Mouse (Mus musculus): ENCODE results near the gene Top2a. TPM values are rescaled to one million over a fixed set of nuclear protein-coding genes. Genes with fewer than 3 reads are reported as not detected.

Top2a gene
- polyA plus RNA-seq, 1 experiment: 59.2 TPM

DNA sequence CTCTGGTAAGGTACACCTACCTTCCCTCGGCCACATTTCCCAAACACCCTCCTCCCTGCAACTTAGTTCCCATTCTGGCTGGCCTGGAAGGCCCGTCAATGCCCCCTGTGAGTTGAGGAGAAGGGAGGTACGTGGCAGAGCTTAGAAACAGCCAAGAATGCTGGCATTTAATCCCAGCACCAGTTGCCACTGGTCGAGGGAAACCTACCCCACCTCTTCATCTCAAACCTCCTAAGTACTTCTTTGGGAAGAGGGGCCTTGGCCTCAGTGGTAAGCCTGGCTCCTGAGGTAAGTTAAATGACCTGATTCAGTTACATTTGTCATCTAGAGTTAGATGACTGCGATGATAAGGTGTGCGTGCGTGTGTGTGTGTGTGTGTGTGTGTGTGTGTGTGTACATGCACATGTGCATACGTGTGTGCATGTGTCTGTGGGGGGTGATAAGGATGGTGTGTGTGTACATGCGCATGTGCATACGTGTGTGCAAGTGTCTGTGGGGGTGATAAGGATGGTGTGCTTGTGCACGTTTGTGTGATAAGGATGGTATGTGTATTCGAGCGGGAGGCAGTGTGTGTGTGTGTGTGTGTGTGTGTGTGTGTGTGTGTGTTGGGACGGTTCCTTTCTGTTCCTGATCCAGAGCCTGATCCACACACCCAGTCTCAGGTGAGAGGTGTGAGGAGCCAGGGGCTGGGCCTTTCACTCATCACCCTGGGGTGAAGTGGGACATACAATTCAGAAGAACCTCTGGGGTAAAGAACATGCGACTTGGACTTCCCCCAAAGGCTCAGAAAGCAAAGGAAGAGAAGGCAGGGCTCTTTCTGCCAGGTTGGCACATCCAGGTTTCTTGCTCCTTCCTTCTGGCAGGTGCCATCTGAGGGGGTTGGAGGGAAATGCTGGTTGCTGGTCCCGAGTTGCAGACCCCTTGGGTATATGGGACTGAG, 18.1 kb upstream of the Top2a start:
- peak overlapping the region; percentile 40 for H3K4me3 ChIP-seq (ENCODE audit: control insufficient read depth, insufficient read depth, low read length)
- TF ChIP-seq POLR2A (IDR thresholded peaks at IDR 0.05; ENCODE audit: control insufficient read depth, extremely low read depth, insufficient read depth, low read length, poor library complexity) (no peak), CTCF (IDR thresholded peaks at IDR 0.05; ENCODE audit: borderline replicate concordance, control insufficient read depth, extremely low read depth, insufficient read depth, low read length, poor library complexity) (no peak)
- no peak for DNase-seq
- no peaks in the 10 kb centered on the region for H3K36me3 ChIP-seq (ENCODE audit: control insufficient read depth, insufficient read depth, low read length)
- WGBS: 25% methylated on average over 16 of the region's 16 CpGs
- H3K27ac ChIP-seq (ENCODE audit: control insufficient read depth, insufficient read depth, low read length): no peak overlapping the region
- H3K4me1 ChIP-seq (replicated peaks; ENCODE audit: control insufficient read depth, insufficient read depth, low read length): peaks cover 31% of the 10 kb centered on the region
- peaks cover 18% of the 10 kb centered on the region; the same call in 1 of the 2 replicates for H3K27me3 ChIP-seq (ENCODE audit: control insufficient read depth, insufficient read depth, low read length)

DNA sequence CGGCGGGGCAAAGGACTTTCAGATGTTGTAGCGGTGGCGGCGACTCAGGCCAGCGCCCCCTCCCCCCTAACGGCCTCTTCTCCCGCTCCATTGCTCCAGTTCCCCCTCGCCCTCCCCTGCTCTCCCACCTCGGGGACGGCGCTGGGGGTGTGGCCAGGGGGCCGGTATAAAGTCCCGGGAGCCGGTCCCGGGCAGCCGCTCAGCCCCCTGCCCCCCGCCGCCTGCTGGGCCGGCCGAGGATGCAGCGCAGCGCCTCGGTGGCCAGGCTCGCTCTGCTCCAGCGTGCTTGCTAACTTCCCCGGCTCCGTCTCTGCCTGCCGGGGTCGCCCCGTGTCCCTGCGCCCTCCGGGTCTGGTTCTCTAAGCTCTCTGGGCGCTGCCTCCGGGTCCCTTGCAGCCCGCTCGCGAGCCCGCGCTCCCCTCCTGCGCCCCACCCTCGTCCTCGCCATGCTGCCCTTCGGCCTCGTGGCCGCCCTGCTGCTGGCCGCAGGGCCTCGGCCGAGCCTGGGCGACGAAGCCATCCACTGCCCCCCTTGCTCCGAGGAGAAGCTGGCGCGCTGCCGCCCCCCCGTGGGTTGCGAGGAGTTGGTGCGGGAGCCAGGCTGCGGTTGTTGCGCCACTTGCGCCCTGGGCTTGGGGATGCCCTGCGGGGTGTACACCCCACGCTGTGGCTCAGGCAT, 17.2 kb upstream of the Top2a start, which contains the start of gene Igfbp4:
TSS of gene Igfbp4 (plus strand) at position 194 of the 679 bp plus-strand sequence.
- peaks cover 31% of the 10 kb centered on the region for H3K4me1 ChIP-seq (replicated peaks; ENCODE audit: control insufficient read depth, insufficient read depth, low read length)
- no peaks in the 10 kb centered on the region for H3K36me3 ChIP-seq (ENCODE audit: control insufficient read depth, insufficient read depth, low read length)
- peak; percentile 28 for DNase-seq
- H3K27ac ChIP-seq (ENCODE audit: control insufficient read depth, insufficient read depth, low read length): no peak within 1 kb of the TSS
- under 1% methylated on average over 60 of the region's 63 CpGs for WGBS
- no peak; the same call in 1 of the 2 replicates for TF ChIP-seq CTCF (IDR thresholded peaks at IDR 0.05; ENCODE audit: borderline replicate concordance, control insufficient read depth, extremely low read depth, insufficient read depth, low read length, poor library complexity)
- no peak for TF ChIP-seq POLR2A (IDR thresholded peaks at IDR 0.05; ENCODE audit: control insufficient read depth, extremely low read depth, insufficient read depth, low read length, poor library complexity)
- peaks cover 18% of the 10 kb centered on the region; the same call in 1 of the 2 replicates for H3K27me3 ChIP-seq (ENCODE audit: control insufficient read depth, insufficient read depth, low read length)
- peak within 1 kb of the TSS; percentile 40 for H3K4me3 ChIP-seq (ENCODE audit: control insufficient read depth, insufficient read depth, low read length)

DNA sequence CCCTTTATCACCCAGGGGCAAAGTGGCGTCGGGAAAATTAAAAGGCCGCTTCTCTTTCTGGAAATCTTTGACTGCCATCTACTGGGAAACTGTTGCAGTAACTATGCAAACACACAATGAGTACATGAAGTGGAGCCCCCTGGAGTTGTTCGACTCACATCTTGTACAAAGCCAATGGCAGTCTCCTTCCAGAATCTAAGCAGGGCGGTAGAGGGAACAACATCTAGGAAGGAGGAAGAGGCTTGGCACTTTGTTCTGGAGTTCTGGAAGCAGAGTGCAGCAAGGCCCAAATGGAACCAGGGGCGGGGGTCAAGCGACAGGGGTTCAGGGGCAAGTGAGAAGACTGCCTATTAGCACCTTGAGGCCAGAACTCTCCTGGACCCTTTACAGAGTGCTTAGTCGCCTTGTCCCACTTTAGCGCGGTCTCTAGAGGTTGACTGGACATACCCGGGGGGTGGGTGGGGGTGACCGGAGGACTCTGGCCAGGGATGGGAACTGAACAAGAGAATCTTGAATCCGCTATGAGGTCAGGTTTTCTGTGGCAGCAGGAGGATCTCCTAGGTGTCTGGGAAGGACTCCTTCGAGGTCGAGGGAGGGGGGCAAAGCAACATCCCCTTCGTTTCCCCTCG, 16.5 kb upstream of the Top2a start:
- Histone ChIP-seq H3K36me3 (ENCODE audit: control insufficient read depth, insufficient read depth, low read length) (no peaks in the 10 kb centered on the region), H3K4me3 (ENCODE audit: control insufficient read depth, insufficient read depth, low read length) (peak overlapping the region; percentile 40), H3K27me3 (ENCODE audit: control insufficient read depth, insufficient read depth, low read length) (peaks cover 18% of the 10 kb centered on the region; the same call in 1 of the 2 replicates), H3K4me1 (replicated peaks; ENCODE audit: control insufficient read depth, insufficient read depth, low read length) (peaks cover 31% of the 10 kb centered on the region), H3K27ac (ENCODE audit: control insufficient read depth, insufficient read depth, low read length) (no peak overlapping the region)
- 2% methylated on average over 17 of the region's 17 CpGs for WGBS
- DNase-seq: no peak
- TF ChIP-seq CTCF (IDR thresholded peaks at IDR 0.05; ENCODE audit: borderline replicate concordance, control insufficient read depth, extremely low read depth, insufficient read depth, low read length, poor library complexity) (no peak), POLR2A (IDR thresholded peaks at IDR 0.05; ENCODE audit: control insufficient read depth, extremely low read depth, insufficient read depth, low read length, poor library complexity) (no peak)

GRCm38 (mm10) chr11:99039782-99040181, 15.8 kb upstream of the Top2a start:
- H3K4me1 ChIP-seq (replicated peaks; ENCODE audit: control insufficient read depth, insufficient read depth, low read length): peaks cover 31% of the 10 kb centered on the region
- under 1% methylated on average over 15 of the region's 15 CpGs for WGBS
- H3K27ac ChIP-seq (ENCODE audit: control insufficient read depth, insufficient read depth, low read length): no peak overlapping the region
- no peaks in the 10 kb centered on the region for H3K36me3 ChIP-seq (ENCODE audit: control insufficient read depth, insufficient read depth, low read length)
- TF ChIP-seq POLR2A (IDR thresholded peaks at IDR 0.05; ENCODE audit: control insufficient read depth, extremely low read depth, insufficient read depth, low read length, poor library complexity) (no peak), CTCF (IDR thresholded peaks at IDR 0.05; ENCODE audit: borderline replicate concordance, control insufficient read depth, extremely low read depth, insufficient read depth, low read length, poor library complexity) (no peak; the same call in 1 of the 2 replicates)
- DNase-seq: peak; percentile 79
- peaks cover 18% of the 10 kb centered on the region; the same call in 1 of the 2 replicates for H3K27me3 ChIP-seq (ENCODE audit: control insufficient read depth, insufficient read depth, low read length)
- H3K4me3 ChIP-seq (ENCODE audit: control insufficient read depth, insufficient read depth, low read length): 0 out of 2 replicates have a peak overlapping the region, but pooled peaks have one; percentile 18

DNA sequence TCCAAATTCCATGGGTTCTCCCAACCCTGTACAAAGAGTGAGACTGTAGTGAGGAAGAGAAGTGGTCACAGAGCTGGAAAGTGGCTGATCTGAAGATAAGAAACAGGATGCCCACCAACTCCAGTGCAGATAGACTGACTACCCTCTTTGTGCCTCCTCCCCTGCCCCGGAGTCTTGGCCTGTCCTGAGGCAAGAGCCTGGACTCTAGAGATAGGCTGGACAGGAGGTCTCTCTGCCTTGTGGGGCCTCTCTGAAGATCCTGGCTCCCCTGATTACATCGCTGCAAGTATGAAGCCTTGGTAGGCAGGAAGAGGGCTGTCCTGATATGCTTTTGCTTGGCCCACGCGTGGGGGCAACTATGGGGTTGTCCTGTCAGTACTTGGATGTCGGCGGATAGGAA, 12.3 kb upstream of the Top2a start:
- TF ChIP-seq POLR2A (IDR thresholded peaks at IDR 0.05; ENCODE audit: control insufficient read depth, extremely low read depth, insufficient read depth, low read length, poor library complexity) (no peak), CTCF (IDR thresholded peaks at IDR 0.05; ENCODE audit: borderline replicate concordance, control insufficient read depth, extremely low read depth, insufficient read depth, low read length, poor library complexity) (no peak)
- 46% methylated on average over 6 of the region's 6 CpGs for WGBS
- Histone ChIP-seq H3K4me3 (ENCODE audit: control insufficient read depth, insufficient read depth, low read length) (no peak overlapping the region), H3K36me3 (ENCODE audit: control insufficient read depth, insufficient read depth, low read length) (no peaks in the 10 kb centered on the region), H3K27ac (ENCODE audit: control insufficient read depth, insufficient read depth, low read length) (no peak overlapping the region), H3K27me3 (ENCODE audit: control insufficient read depth, insufficient read depth, low read length) (peaks cover 9% of the 10 kb centered on the region; the same call in 1 of the 2 replicates), H3K4me1 (replicated peaks; ENCODE audit: control insufficient read depth, insufficient read depth, low read length) (peaks cover 13% of the 10 kb centered on the region)
- DNase-seq: no peak

- H3K4me1 ChIP-seq (replicated peaks; ENCODE audit: control insufficient read depth, insufficient read depth, low read length): peaks cover 4% of the 10 kb centered on the region
- H3K36me3 ChIP-seq (ENCODE audit: control insufficient read depth, insufficient read depth, low read length): no peaks in the 10 kb centered on the region
- TF ChIP-seq POLR2A (IDR thresholded peaks at IDR 0.05; ENCODE audit: control insufficient read depth, extremely low read depth, insufficient read depth, low read length, poor library complexity) (no peak), CTCF (IDR thresholded peaks at IDR 0.05; ENCODE audit: borderline replicate concordance, control insufficient read depth, extremely low read depth, insufficient read depth, low read length, poor library complexity) (no peak)
- H3K27ac ChIP-seq (ENCODE audit: control insufficient read depth, insufficient read depth, low read length): no peak overlapping the region
- H3K27me3 ChIP-seq (ENCODE audit: control insufficient read depth, insufficient read depth, low read length): 0 out of 2 replicates have a peak, but pooled peaks cover under 1% of the 10 kb centered on the region
- no peak for DNase-seq
- WGBS: 77% methylated on average over 4 of the region's 4 CpGs
- no peak overlapping the region for H3K4me3 ChIP-seq (ENCODE audit: control insufficient read depth, insufficient read depth, low read length)
Measured at GRCm38 (mm10) chr11:99035350-99035749, 11.4 kb upstream of the Top2a start.
